Mouse (Mus musculus) heart, postnatal 10 days (tissue): ENCODE results near the gene Ccdc85b. TPM values are rescaled to one million over a fixed set of nuclear protein-coding genes. Genes with fewer than 3 reads are reported as not detected.

Experiments used
- DNase-seq, 2 experiments: peaks; one replicate each; pipeline ENCODE4 v3.0.0; 2021
- intact Hi-C: fragments of 180-260 bp; cut with DNase I; formaldehyde crosslinking; loops from one replicate; pipeline ENCODE4 v1.15.1; 2025
- total RNA-seq, 2 experiments: library from RNA; stranded (reverse); gene quantifications; 2 replicates each; pipeline ENCODE4 v1.2.3; 2021

Gene Ccdc85b
- total RNA-seq, 2 experiments from 2014 or later, result 12.5 to 14.5 TPM

DNA sequence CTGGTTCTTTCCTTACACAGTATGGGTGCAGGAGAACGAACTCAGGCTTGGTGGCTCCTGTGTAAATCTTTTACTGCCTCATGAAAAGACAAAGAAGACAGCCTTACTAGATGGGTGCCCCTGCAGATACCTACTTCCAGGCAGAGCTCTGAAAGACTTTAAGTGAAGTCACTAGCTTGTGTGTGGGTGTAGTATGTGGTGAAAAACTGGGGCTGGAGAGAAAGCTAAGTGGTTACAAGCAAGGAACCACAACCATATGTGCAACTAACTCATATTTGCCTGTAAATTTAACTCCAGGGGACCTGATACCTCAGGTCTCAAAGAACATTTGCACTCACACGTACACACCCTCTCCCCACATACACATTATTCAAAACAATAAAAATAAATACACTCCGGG lies 2.2 kb upstream of the Ccdc85b start:
- intact Hi-C loops, result no loop called here

DNA sequence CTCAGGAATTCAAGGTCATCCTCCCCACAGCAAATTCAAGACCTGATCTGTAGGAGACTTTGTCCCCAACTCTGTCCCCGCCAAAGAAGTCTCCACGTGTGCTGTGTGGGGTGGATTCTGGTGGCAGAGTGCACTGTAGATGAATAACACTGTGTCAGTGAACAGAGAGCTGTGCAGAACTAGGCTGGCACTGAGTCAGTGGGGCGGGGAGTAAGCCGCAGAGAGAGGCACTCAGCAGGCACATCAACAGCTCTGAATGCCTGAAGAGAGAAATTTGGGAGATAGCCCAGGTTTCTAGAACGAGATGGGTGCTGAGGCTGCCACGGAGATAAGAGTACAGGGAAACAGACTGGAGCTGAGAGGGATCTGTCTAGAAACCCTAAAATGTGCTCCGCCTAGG lies 1.3 kb upstream of the Ccdc85b start:
- DNase-seq, result peak; percentile 43 to 54
- intact Hi-C loops, result no loop called here

More for the DNA sequence above, 2.2 kb upstream of the Ccdc85b start:
- DNase-seq, result no peak

DNA sequence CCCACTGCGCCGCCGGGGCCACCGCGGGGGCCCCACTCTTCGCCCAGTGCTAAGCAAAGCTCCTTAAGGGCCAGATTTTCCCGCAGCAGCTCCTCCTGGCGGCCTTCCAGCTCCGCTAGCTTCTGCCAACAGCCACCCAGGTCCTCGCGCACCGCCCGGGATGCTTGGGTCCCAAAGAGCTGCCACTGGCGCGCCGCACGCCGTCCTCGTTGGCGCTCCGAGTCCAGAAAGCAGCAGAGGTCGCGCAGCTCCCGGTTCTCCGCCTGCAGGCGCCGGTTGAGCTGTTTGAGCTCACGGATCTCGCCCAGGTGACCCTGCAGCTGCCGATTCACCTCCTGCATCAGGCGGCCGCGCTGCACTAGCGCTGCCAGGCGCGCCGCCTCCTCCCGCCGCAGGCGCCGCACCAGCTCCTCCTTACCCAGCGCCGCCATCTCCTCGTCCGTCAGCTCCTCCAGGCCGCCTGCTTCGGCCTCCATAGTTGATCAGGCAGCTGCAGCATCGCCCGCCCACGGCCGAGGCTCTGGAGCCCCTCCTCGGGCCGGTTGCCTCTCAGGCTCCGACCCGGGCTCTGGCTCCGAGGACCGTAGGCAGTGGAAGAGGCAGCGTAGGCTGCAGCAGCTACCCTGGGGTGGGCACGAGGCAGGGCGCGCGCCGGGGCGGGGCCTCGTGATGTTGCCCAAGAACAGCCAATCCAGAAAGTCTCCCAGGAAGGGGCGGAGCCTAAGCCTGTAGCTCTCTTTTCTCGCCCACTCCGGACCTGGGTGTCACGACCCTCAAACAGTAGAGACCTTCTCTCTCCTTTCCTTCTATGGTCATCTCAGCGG lies 560 bp downstream of the Ccdc85b start:
- peak; percentile 97 for DNase-seq
- intact Hi-C loops, result loop anchor here (1.0 kb wide), 1 partner anchor 23 kb away; no protein-coding TSS in a partner anchor

DNA sequence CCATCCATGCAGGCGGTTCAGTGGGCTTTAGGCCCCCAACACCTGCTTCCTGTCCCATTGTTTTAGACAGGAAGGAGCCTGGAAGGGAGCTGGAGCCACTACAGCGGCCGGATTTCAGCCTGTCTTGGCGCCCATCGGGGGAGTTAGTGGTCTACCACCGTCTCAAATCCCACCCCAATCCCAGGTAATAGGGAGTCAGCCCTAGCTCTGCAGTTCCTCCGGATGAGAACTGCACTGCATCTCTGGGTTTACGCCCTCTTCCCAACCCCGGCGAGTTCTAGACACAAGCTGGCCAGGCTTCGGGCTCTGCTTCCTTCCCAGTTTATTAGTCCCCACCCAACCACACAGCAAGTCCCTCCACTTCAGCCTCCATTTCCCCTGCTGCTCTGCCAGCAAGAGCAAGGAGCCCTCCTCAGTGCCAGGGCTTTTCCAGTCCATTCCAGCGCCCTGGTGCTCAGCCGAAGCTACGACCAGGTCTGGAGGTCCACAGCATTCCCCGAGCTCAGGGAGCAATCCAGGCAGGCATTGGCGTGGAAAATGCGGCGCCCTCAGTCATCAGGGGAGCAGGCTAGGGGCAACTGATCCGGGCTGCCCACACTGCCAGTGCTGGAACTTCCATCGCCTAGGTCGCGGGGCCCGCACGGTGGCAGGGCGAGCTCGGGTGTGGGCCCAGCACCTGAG lies 1.3 kb downstream of the Ccdc85b start:
- DNase-seq, result peak; percentile 61 to 65
- intact Hi-C loops, result loop anchor here (1.0 kb wide), 1 partner anchor 22 kb away; no protein-coding TSS in a partner anchor

GRCm38 (mm10) chr19:5455568-5455967 lies 2.1 kb downstream of the Ccdc85b start:
- no peak for DNase-seq
- intact Hi-C loops, result no loop called here

DNA sequence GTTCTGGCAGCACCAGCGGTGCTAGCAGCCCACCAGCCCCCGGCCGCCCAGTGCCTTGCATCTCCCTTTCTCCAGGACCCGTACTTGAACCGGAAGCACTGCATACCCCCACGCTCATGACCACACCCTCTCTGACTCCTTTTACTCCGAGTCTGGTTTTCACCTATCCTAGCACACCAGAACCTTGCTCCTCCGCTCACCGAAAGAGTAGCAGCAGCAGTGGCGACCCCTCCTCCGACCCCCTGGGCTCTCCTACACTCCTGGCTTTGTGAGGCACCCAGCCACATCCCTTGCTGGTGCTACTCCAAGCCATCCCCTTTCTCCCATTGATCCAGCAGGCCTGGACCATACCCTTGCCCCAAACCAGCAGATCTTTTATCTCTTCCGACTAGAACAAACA lies 2.7 kb downstream of the Ccdc85b start:
- intact Hi-C loops, result no loop called here
- DNase-seq, result no peak

DNA sequence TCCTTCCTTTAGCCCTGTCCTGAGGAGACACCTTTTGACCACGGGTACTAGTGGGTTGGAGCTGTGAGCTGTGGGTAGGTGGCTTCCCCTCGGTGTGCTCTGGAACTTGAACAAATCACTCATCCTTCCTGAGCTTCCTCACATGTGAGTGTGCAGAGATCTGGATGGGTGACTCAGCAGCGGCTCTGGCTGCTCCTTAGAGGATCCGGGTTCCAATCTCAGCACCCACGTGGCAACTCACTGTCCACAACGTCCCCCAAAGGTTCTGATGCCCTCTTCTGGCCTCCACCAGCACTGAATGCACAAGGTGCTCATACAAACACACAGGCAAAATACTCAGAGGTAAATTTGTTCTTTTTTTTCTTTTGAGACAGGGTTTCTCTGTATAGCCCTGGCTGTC lies 5.9 kb downstream of the Ccdc85b start:
- DNase-seq, result no peak
- intact Hi-C loops, result no loop called here

- intact Hi-C loops, result no loop called here
- DNase-seq, result no peak
These were observed 8.0 kb downstream of the Ccdc85b start for GRCm38 (mm10) chr19:5449673-5450072.

GRCm38 (mm10) chr19:5448354-5449150 lies 9.1 kb downstream of the Ccdc85b start:
- intact Hi-C loops, result no loop called here
- DNase-seq, result no peak

GRCm38 (mm10) chr19:5447515-5448353 lies 10.0 kb downstream of the Ccdc85b start, which contains the start of gene Fosl1:
Fosl1 (plus strand) TSS chr19:5447547.
- intact Hi-C loops, result no loop called here

DNA sequence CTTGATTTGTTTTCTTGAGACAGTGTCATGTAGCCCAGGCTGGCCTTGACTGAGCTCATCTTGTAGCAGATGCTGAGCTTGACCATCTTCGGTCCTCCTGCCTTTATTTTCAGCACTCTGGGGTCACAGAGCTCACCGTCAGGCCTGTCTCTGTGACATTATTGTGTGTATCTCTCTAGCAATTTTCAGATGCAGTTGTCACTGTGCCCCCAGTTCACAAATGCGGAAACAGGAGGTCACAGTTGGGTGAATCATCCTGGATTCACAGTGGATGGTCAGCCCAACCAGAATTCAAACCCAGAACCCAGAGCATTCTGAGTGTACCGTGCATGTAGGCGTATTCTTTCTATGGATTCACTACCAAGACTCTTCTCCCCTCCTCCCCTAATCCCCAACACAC lies 11.9 kb downstream of the Ccdc85b start:
- intact Hi-C loops, result no loop called here
- no peak for DNase-seq

More at GRCm38 (mm10) chr19:5447515-5448353, 10.0 kb downstream of the Ccdc85b start, which contains the start of gene Fosl1:
- DNase-seq, result peak; percentile 67 to 80

DNA sequence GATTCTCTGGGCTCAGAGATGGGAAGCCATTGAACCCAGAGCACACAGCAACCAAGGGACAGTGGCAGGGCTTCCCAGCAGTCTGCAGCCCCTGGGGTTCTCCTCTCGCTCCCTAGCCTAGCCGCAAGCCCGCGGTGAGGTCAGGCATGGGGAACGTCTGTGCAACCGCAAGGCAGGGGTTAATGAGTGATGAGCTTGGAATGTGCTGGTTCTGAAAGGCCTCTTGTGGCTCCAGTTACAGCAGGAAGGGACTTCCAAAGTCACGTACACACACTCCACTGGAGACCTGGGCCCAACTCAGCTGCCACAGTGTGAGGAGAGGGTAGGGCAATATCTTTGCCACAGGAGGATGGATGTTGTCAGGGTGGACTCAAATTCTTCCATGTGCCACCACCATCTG lies 12.7 kb downstream of the Ccdc85b start:
- intact Hi-C loops, result no loop called here
- DNase-seq, result no peak

- DNase-seq, result no peak
- intact Hi-C loops, result no loop called here
These were observed 13.3 kb downstream of the Ccdc85b start for GRCm38 (mm10) chr19:5444371-5444908.

DNA sequence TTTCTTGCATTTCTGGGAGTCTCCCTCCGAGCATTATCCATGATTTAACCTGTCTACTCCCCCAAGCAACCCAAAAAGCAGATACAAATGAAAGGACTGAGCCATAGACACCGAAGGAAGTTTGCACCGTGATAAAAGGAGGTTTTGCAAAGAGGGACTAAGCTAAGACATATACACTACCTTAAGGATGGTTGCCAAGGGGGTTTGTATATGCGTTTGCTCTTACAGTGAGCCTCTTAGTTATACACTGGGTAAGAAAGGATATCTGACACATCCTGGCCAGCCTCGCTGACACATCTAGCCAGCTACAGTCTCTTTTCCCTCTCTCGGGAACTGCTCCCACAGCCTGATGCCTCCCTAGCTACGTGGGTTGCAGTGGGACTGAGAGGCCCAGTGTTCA lies 23.7 kb downstream of the Ccdc85b start:
- intact Hi-C loops, result loop anchor here (1.0 to 5.0 kb wide), 3 partner anchors 22 to 133 kb away; partner anchors contain the start of gene Ap5b1
- DNase-seq, result no peak

- intact Hi-C loops, result loop anchor here (2.0 to 5.0 kb wide), 2 partner anchors 54 to 134 kb away; partner anchors contain the start of gene Ap5b1
- DNase-seq, result peak; percentile 66 to 77
These were observed 24.5 kb downstream of the Ccdc85b start for GRCm38 (mm10) chr19:5432992-5433852.

GRCm38 (mm10) chr19:5431911-5432464 lies 25.7 kb downstream of the Ccdc85b start:
- DNase-seq, result no peak
- intact Hi-C loops, result loop anchor here (2.0 to 5.0 kb wide), 2 partner anchors 55 to 135 kb away; partner anchors contain the start of gene Ap5b1

DNA sequence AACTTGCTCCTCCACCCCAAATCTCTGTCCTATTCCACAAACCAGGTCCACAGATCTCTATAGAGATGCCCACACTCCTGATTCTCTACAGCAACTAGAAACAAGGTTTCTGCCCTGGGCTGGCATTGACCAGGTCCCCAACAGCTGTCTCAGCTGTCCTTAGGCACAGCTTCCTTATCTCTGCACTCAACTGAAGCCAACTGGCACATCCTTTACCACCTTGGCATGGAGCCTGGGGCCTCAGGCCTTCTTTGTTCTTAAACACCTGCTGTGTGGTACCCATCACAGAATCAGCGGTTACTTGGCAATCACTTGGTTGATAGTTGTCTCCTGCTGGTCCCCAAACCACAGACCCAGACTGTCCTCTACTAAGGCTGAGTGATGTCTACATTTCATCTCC lies 27.3 kb downstream of the Ccdc85b start:
- intact Hi-C loops, result loop anchor here (5.0 kb wide), 1 partner anchor 137 kb away; the partner anchor contains the start of gene Ap5b1
- DNase-seq, result no peak

DNA sequence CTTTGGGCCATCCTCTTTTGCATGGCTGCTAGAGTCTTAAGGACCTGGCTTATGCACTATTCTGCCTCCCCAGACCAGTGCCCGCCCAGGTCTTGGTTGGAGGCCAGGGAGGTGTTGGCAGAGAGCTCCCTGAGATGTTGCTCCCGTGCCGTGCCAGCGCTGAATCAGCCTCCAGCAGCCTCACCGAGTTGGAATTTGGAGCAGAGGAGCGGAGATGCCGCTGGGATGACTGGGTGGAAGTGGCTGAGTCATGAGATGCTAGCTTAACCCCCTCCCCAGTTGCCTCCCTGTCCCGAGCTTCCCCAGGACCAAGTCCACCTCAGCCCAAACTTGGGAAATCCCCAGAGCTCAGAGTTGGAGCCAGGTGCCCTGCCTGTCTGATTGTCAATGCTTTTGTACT lies 27.9 kb downstream of the Ccdc85b start:
- peak; percentile 67 to 68 for DNase-seq
- intact Hi-C loops, result loop anchor here (2.0 to 5.0 kb wide), 3 partner anchors 23 to 137 kb away; partner anchors contain the start of genes Ap5b1, Banf1 and Eif1ad
